Mouse (Mus musculus): ENCODE results near the gene Igsf21.

Gene Igsf21

GRCm38 (mm10) chr4:140244161-140244813 is 2.3 kb downstream of the Igsf21 start:
- in situ Hi-C loops (cut with MboI; ENCODE audit: low pct_unique_long_range_greater_than_20kb in 1 of 2, low sequenced_read_pairs in 2 of 2, unreplicated experiment in 1 of 2): no loop called here

GRCm38 (mm10) chr4:140243231-140243630 is 3.4 kb downstream of the Igsf21 start:
- in situ Hi-C loops (cut with MboI; ENCODE audit: low pct_unique_long_range_greater_than_20kb in 1 of 2, low sequenced_read_pairs in 2 of 2, unreplicated experiment in 1 of 2): no loop called here

GRCm38 (mm10) chr4:140242291-140242690 is 4.3 kb downstream of the Igsf21 start:
- in situ Hi-C loops (cut with MboI; ENCODE audit: low pct_unique_long_range_greater_than_20kb in 1 of 2, low sequenced_read_pairs in 2 of 2, unreplicated experiment in 1 of 2): no loop called here

- in situ Hi-C loops (cut with MboI; ENCODE audit: low pct_unique_long_range_greater_than_20kb in 1 of 2, low sequenced_read_pairs in 2 of 2, unreplicated experiment in 1 of 2): no loop called here
Observed at GRCm38 (mm10) chr4:140237305-140237741, 9.3 kb downstream of the Igsf21 start.

- in situ Hi-C loops (cut with MboI; ENCODE audit: low pct_unique_long_range_greater_than_20kb in 1 of 2, low sequenced_read_pairs in 2 of 2, unreplicated experiment in 1 of 2): no loop called here
Observed at GRCm38 (mm10) chr4:140235361-140236153, 11.0 kb downstream of the Igsf21 start.

- in situ Hi-C loops (cut with MboI; ENCODE audit: low pct_unique_long_range_greater_than_20kb in 1 of 2, low sequenced_read_pairs in 2 of 2, unreplicated experiment in 1 of 2): no loop called here
Observed at GRCm38 (mm10) chr4:140234412-140235205, 12.0 kb downstream of the Igsf21 start.

GRCm38 (mm10) chr4:140227837-140228236 is 18.7 kb downstream of the Igsf21 start:
- in situ Hi-C loops (cut with MboI; ENCODE audit: low pct_unique_long_range_greater_than_20kb in 1 of 2, low sequenced_read_pairs in 2 of 2, unreplicated experiment in 1 of 2): no loop called here

GRCm38 (mm10) chr4:140225204-140225603 is 21.4 kb downstream of the Igsf21 start:
- in situ Hi-C loops (cut with MboI; ENCODE audit: low pct_unique_long_range_greater_than_20kb in 1 of 2, low sequenced_read_pairs in 2 of 2, unreplicated experiment in 1 of 2): no loop called here

- in situ Hi-C loops (cut with MboI; ENCODE audit: low pct_unique_long_range_greater_than_20kb in 1 of 2, low sequenced_read_pairs in 2 of 2, unreplicated experiment in 1 of 2): no loop called here
Observed at GRCm38 (mm10) chr4:140224451-140224850, 22.1 kb downstream of the Igsf21 start.

GRCm38 (mm10) chr4:140223067-140223466 is 23.5 kb downstream of the Igsf21 start:
- in situ Hi-C loops (cut with MboI; ENCODE audit: low pct_unique_long_range_greater_than_20kb in 1 of 2, low sequenced_read_pairs in 2 of 2, unreplicated experiment in 1 of 2): no loop called here

- in situ Hi-C loops (cut with MboI; ENCODE audit: low pct_unique_long_range_greater_than_20kb in 1 of 2, low sequenced_read_pairs in 2 of 2, unreplicated experiment in 1 of 2): no loop called here
Observed at GRCm38 (mm10) chr4:140220326-140221093, 26.1 kb downstream of the Igsf21 start.

GRCm38 (mm10) chr4:140218853-140219852 is 27.4 kb downstream of the Igsf21 start:
- in situ Hi-C loops (cut with MboI; ENCODE audit: low pct_unique_long_range_greater_than_20kb in 1 of 2, low sequenced_read_pairs in 2 of 2, unreplicated experiment in 1 of 2): no loop called here

- in situ Hi-C loops (cut with MboI; ENCODE audit: low pct_unique_long_range_greater_than_20kb in 1 of 2, low sequenced_read_pairs in 2 of 2, unreplicated experiment in 1 of 2): no loop called here
Observed at GRCm38 (mm10) chr4:140218384-140218783, 28.2 kb downstream of the Igsf21 start.

- in situ Hi-C loops (cut with MboI; ENCODE audit: low pct_unique_long_range_greater_than_20kb in 1 of 2, low sequenced_read_pairs in 2 of 2, unreplicated experiment in 1 of 2): no loop called here
Observed at GRCm38 (mm10) chr4:140217934-140218333, 28.6 kb downstream of the Igsf21 start.

GRCm38 (mm10) chr4:140216096-140216495 is 30.5 kb downstream of the Igsf21 start:
- in situ Hi-C loops (cut with MboI; ENCODE audit: low pct_unique_long_range_greater_than_20kb in 1 of 2, low sequenced_read_pairs in 2 of 2, unreplicated experiment in 1 of 2): no loop called here

GRCm38 (mm10) chr4:140215205-140215604 is 31.4 kb downstream of the Igsf21 start:
- in situ Hi-C loops (cut with MboI; ENCODE audit: low pct_unique_long_range_greater_than_20kb in 1 of 2, low sequenced_read_pairs in 2 of 2, unreplicated experiment in 1 of 2): no loop called here

- in situ Hi-C loops (cut with MboI; ENCODE audit: low pct_unique_long_range_greater_than_20kb in 1 of 2, low sequenced_read_pairs in 2 of 2, unreplicated experiment in 1 of 2): no loop called here
Observed at GRCm38 (mm10) chr4:140214406-140214805, 32.2 kb downstream of the Igsf21 start.

Data from mouse embryonic stem cell (cell line).